Mouse (Mus musculus) urinary bladder, postnatal 4 days (tissue): ENCODE data around the gene Gm20878.
"Not testable (repeated sequence)": the region's sequence is repeated elsewhere in the genome, so short reads cannot be mapped to it uniquely, and the experiment has no call there.

Experiments used
- DNase-seq, 2 experiments: peaks; one replicate each; pipeline ENCODE4 v3.0.0; 2021 to 2022; ENCODE audit warnings: low spot score in 2 of 2

Gene Gm20878

DNA sequence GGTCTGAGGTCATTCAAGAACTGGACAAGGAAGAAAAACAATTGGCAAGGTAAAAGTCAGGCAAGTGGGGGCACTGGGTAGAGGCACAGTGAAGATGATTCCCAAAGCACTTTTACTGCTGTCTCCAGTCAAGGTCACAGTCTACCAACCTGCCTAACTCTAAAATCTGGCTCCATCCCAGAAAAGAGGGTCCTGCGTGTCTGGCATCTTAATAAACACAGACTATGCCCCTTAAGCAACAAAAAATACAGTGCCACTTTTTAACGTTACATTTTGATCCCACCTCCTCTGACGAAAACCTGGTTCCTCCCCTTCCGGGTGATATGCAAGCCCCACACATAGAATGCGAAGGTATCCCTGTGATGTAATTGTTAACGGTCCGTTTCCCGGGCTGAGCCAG, at the start of gene Gm20878:
TSS of gene Gm20878 (plus strand) at position 301 of the 400 bp plus-strand sequence.
- DNase-seq: not testable (repeated sequence)

- DNase-seq: not testable (repeated sequence)
These were observed 38.1 kb upstream of the Gm20878 start, which contains the start of gene Gm21541 for GRCm38 (mm10) chr4:41903310-41903709. Gm21541 (plus strand) TSS chr4:41903610.

DNA sequence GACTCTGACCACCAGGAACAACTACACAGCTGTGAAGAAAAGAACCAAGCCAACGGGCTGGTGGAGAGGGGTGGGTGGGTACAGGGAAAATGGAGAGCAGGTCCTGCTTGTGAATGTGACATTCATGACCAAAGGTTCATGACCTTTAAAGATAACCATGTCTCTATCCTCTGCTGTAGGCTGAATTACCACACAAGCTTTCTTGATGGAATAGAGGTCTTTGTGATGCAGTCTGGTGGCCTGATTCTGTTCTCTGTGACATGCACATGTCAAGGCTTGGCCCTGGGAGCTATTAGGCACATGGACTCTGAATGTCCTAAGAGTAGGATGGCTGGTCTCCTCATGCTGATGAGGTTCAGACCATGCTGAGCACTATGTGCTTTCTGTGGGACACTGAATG, 24.4 kb downstream of the Gm20878 start, which contains the start of gene Fam205a4:
TSS of gene Fam205a4 (plus strand) at position 301 of the 400 bp plus-strand sequence.
- not testable (repeated sequence) for DNase-seq
